Mouse (Mus musculus): ENCODE results near the gene Zfp57. TPM values are rescaled to one million over a fixed set of nuclear protein-coding genes. Genes with fewer than 3 reads are reported as not detected.
A peak's percentile ranks its signal among the peaks of the same experiment; 100 is the strongest.
"Not testable (repeated sequence)": the region's sequence is repeated elsewhere in the genome, so short reads cannot be mapped to it uniquely, and the experiment has no call there.

The Zfp57 gene
- polyA plus RNA-seq, 1 experiment from 2014 or later: 41.3 TPM

DNA sequence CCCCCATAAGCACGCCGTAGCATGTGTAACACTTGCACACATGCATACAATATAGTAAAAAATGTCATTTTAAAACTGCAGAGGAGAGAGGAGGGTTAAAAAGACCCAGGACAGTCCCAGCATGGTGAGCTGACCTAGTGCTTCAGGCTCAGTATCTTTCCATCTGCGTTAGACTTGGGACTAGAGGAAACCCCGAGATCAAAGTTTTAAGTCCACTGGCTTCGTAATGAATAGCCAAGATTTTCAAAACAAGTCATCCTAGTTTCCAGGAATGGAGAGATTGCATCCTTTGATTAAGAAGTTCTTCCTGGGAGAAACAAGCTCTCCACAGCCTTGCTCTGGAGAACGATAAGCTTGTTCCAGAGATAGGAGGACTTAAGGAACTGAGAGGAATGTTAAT, 7.2 kb downstream of the Zfp57 start:
- Histone ChIP-seq H3K9ac (ENCODE audit: low read depth, low read length) (no peak overlapping the region), H3K27ac (ENCODE audit: low read length) (no peak overlapping the region), H3K4me3 (ENCODE audit: low read length) (no peak overlapping the region), H3K27me3 (replicated peaks; ENCODE audit: control insufficient read depth, insufficient read depth, low read length) (no peaks in the 10 kb centered on the region), H3K36me3 (ENCODE audit: control insufficient read depth, insufficient read depth, low read length) (no peaks in the 10 kb centered on the region), H3K4me2 (ENCODE audit: low read depth, low read length) (no peak overlapping the region), H3K4me1 (ENCODE audit: control insufficient read depth, insufficient read depth, low read length) (no peaks in the 10 kb centered on the region), H3K9me3 (ENCODE audit: control insufficient read depth, low read length) (no peaks in the 10 kb centered on the region)
- no peak for ATAC-seq
- WGBS: 89% methylated on average over 6 of the region's 6 CpGs

DNA sequence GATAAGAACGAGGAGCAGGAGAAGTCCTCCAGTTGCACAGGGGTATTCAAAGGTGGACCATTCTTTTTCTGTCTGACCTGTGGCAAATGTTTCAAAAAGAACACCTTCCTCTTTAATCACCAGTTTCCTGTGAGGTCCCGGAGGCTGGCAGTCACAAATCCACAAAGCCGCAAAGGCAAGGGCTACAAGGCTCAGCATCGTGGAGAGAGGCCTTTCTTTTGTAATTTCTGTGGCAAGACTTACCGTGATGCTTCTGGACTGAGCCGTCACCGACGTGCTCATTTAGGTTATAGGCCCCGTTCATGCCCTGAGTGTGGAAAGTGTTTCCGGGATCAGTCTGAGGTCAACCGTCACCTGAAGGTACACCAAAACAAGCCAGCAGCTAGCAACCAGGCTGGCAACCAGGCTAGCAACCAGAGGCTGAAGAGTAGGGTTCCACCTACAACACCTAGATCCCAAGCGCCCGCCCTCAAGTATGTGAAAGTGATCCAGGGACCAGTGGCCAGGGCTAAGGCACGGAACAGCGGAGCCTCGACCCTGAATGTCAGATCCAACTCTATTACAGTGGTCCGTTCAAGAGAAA, 8.6 kb downstream of the Zfp57 start:
- Histone ChIP-seq H3K4me2 (ENCODE audit: low read depth, low read length) (no peak overlapping the region), H3K4me3 (ENCODE audit: low read length) (no peak overlapping the region), H3K4me1 (ENCODE audit: control insufficient read depth, insufficient read depth, low read length) (no peaks in the 10 kb centered on the region), H3K9me3 (ENCODE audit: control insufficient read depth, low read length) (no peaks in the 10 kb centered on the region), H3K27ac (ENCODE audit: low read length) (no peak overlapping the region), H3K27me3 (replicated peaks; ENCODE audit: control insufficient read depth, insufficient read depth, low read length) (no peaks in the 10 kb centered on the region), H3K36me3 (ENCODE audit: control insufficient read depth, insufficient read depth, low read length) (no peaks in the 10 kb centered on the region), H3K9ac (ENCODE audit: low read depth, low read length) (no peak overlapping the region)
- WGBS: 93% methylated on average over 17 of the region's 17 CpGs
- ATAC-seq: no peak

DNA sequence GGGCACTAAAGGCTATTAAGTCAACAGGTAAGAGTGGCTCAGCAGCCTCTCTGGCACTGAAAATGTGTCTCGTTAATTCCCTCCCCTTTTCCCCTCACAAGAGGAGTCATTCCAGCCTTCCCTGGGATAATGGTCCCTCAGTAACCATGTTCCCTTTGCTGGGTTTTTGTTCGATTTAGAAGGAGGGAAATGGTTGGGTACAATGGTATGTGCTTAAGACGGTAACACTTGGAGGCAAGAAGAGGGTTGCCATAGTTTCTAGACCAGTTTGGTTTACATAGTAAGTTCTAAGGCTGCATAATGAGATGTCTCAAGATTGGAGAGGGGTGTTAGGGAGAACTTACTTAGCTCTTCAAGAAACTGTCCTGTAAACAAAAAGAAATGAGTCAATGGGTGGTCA, 10.8 kb downstream of the Zfp57 start:
- no peak overlapping the region for H3K9ac ChIP-seq (ENCODE audit: low read depth, low read length)
- H3K4me3 ChIP-seq (ENCODE audit: low read length): no peak overlapping the region
- H3K36me3 ChIP-seq (ENCODE audit: control insufficient read depth, insufficient read depth, low read length): no peaks in the 10 kb centered on the region
- no peaks in the 10 kb centered on the region for H3K9me3 ChIP-seq (ENCODE audit: control insufficient read depth, low read length)
- H3K27ac ChIP-seq (ENCODE audit: low read length): no peak overlapping the region
- H3K27me3 ChIP-seq (replicated peaks; ENCODE audit: control insufficient read depth, insufficient read depth, low read length): no peaks in the 10 kb centered on the region
- WGBS: 75% methylated on average over 3 of the region's 3 CpGs
- no peak overlapping the region for H3K4me2 ChIP-seq (ENCODE audit: low read depth, low read length)
- H3K4me1 ChIP-seq (ENCODE audit: control insufficient read depth, insufficient read depth, low read length): no peaks in the 10 kb centered on the region
- ATAC-seq: no peak

DNA sequence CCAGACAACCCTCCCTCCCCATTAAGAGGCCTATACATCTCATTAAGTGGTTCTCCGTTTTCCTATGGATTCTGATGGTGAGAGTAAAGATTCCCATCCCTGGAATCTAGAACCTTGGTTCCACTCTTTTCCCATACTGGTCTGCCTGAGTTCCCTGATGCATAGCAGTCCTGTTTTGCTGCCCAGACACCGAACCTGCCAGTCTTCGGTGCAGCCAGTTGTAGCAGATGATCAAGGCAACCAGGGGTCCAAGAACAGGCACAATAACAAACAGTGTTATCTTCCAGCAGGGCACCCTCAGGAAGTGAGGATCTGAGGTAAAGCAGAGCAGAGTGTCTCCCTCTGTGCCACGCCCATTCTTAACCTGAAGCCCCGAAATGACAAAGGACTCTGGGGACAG, 11.2 kb downstream of the Zfp57 start:
- H3K4me1 ChIP-seq (ENCODE audit: control insufficient read depth, insufficient read depth, low read length): no peaks in the 10 kb centered on the region
- H3K9me3 ChIP-seq (ENCODE audit: control insufficient read depth, low read length): no peaks in the 10 kb centered on the region
- no peak for ATAC-seq
- WGBS: 61% methylated on average over 5 of the region's 5 CpGs
- no peak overlapping the region for H3K9ac ChIP-seq (ENCODE audit: low read depth, low read length)
- H3K4me2 ChIP-seq (ENCODE audit: low read depth, low read length): no peak overlapping the region
- H3K27ac ChIP-seq (ENCODE audit: low read length): no peak overlapping the region
- no peak overlapping the region for H3K4me3 ChIP-seq (ENCODE audit: low read length)
- H3K27me3 ChIP-seq (replicated peaks; ENCODE audit: control insufficient read depth, insufficient read depth, low read length): no peaks in the 10 kb centered on the region
- H3K36me3 ChIP-seq (ENCODE audit: control insufficient read depth, insufficient read depth, low read length): no peaks in the 10 kb centered on the region

DNA sequence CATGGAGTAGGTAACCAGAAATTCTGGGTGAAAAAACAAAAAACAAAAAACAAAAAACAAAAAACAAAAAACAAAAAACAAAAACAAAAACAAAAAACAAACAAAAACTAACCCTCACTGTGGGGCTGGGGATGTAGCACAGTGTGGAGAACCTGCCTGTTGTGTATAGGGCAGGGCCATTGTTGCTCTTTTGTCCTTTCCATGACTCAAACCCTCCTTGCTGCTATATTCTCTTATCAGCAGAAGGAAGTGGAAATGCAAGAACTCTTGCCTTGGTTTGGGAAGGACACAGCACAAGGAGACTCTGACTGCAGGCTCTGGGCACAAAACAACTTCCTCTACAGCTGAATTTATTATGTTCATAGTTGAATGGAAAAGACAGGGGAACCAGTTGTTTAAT, 15.4 kb downstream of the Zfp57 start:
- H3K36me3 ChIP-seq (ENCODE audit: control insufficient read depth, insufficient read depth, low read length): no peaks in the 10 kb centered on the region
- peak; percentile 40; the same call in 1 of the 2 replicates for ATAC-seq

DNA sequence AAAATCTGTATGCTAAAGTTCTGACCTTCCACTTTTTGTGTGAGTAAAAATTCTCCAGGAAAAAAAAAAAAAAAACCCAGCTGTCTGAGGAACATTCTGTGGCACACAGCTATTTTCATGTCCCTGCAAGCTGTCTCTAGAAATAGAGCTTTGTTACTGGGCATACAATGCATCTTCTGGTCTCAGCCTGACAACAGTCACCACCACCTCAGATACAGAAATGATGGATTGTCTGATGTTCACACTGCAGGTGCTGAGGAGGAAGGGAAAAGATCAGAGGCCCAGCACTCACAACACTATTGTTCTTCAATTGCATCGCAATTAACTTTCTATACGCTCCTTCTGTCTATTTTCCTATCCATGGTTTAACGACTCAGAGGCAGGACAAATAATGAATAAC, 17.4 kb downstream of the Zfp57 start:
- Histone ChIP-seq H3K27ac (ENCODE audit: low read length) (no peak overlapping the region), H3K27me3 (replicated peaks; ENCODE audit: control insufficient read depth, insufficient read depth, low read length) (no peaks in the 10 kb centered on the region), H3K4me2 (ENCODE audit: low read depth, low read length) (no peak overlapping the region), H3K36me3 (ENCODE audit: control insufficient read depth, insufficient read depth, low read length) (no peaks in the 10 kb centered on the region), H3K9me3 (ENCODE audit: control insufficient read depth, low read length) (no peaks in the 10 kb centered on the region), H3K4me3 (ENCODE audit: low read length) (no peak overlapping the region), H3K9ac (ENCODE audit: low read depth, low read length) (no peak overlapping the region), H3K4me1 (ENCODE audit: control insufficient read depth, insufficient read depth, low read length) (no peaks in the 10 kb centered on the region)
- ATAC-seq: no peak
- WGBS: 73% methylated on average over 3 of the region's 3 CpGs

More for the DNA sequence above, 15.4 kb downstream of the Zfp57 start:
- Histone ChIP-seq H3K9me3 (ENCODE audit: control insufficient read depth, low read length) (no peaks in the 10 kb centered on the region), H3K4me1 (ENCODE audit: control insufficient read depth, insufficient read depth, low read length) (no peaks in the 10 kb centered on the region), H3K9ac (ENCODE audit: low read depth, low read length) (no peak overlapping the region), H3K27me3 (replicated peaks; ENCODE audit: control insufficient read depth, insufficient read depth, low read length) (no peaks in the 10 kb centered on the region), H3K4me3 (ENCODE audit: low read length) (no peak overlapping the region), H3K27ac (ENCODE audit: low read length) (no peak overlapping the region), H3K4me2 (ENCODE audit: low read depth, low read length) (no peak overlapping the region)

DNA sequence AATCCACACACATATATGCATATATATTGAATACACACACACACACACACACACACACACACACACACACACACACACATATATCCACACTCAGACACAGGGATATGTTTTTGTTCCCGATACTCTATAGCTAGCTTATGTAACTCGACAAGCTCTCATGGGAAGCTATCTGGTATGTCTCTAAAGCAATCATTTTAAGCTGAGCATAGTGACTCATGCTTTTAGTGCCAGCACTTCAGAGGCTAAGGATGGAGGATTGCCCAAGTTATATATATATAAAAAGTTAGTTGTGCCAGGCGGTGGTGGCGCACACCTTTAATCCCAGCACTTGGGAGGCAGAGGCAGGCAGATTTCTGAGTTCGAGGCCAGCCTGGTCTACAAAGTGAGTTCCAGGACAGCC, 18.3 kb downstream of the Zfp57 start:
- not testable (repeated sequence) for ATAC-seq; H3K4me3 ChIP-seq (ENCODE audit: low read length); H3K27me3 ChIP-seq (replicated peaks; ENCODE audit: control insufficient read depth, insufficient read depth, low read length); H3K36me3 ChIP-seq (ENCODE audit: control insufficient read depth, insufficient read depth, low read length); H3K4me2 ChIP-seq (ENCODE audit: low read depth, low read length); H3K27ac ChIP-seq (ENCODE audit: low read length); H3K4me1 ChIP-seq (ENCODE audit: control insufficient read depth, insufficient read depth, low read length); H3K9ac ChIP-seq (ENCODE audit: low read depth, low read length); H3K9me3 ChIP-seq (ENCODE audit: control insufficient read depth, low read length)
- 89% methylated on average over 5 of the region's 5 CpGs for WGBS

DNA sequence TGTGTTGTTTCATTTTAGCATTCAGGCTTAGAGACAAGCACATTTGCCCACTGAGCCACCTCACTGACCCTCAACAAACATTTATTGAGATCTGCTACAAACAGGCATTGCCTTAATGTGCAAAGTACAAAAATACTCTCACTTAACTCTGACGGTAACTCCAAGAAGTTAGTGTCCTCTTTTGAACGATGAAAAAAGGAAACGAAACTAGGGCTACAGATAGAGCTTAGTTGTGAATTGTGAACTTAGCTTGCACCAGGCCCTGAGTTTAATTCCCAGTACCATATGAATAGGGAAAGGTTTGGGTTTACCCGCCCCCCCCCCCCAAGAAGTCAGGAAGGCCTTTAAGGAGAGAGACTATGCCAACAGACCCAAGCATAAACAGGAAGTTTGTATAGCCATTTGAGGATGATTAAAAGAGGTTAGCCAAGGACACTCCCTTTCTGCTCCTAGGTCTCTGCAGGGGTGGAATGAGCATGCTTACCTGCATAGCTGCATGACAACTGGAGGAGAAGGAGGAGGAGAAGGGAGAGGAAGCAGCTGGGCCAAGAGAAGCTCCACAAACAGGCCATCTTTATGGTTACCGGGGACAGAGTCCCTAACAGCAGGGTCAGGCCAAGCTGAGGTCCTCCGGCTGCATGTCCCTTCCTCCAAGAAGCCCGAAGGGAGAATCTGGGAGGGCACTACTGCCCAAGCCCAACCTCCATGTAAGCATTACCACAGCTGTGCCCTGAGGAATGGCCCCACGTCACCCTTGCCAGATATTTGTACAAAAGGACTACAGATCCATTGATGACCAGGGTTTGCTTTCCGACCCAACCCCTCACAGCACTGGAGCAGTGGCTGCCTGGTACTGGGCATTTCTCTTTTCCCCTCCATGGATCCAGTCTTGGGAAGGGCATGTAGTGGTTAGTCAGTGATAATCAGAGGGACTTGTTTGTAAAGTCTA, 21.9 kb downstream of the Zfp57 start, which contains the start of gene Mog:
Mog (minus strand) TSS at position 771 of the 949 bp plus-strand sequence.
- no peak within 1 kb of the TSS for H3K4me2 ChIP-seq (ENCODE audit: low read depth, low read length)
- no peak within 1 kb of the TSS for H3K27ac ChIP-seq (ENCODE audit: low read length)
- WGBS: 77% methylated on average over 9 of the region's 9 CpGs
- H3K27me3 ChIP-seq (replicated peaks; ENCODE audit: control insufficient read depth, insufficient read depth, low read length): no peaks in the 10 kb centered on the region
- ATAC-seq: no peak
- H3K4me3 ChIP-seq (ENCODE audit: low read length): no peak within 1 kb of the TSS
- H3K9ac ChIP-seq (ENCODE audit: low read depth, low read length): no peak within 1 kb of the TSS
- no peaks in the 10 kb centered on the region for H3K9me3 ChIP-seq (ENCODE audit: control insufficient read depth, low read length)
- H3K4me1 ChIP-seq (ENCODE audit: control insufficient read depth, insufficient read depth, low read length): no peaks in the 10 kb centered on the region
- no peaks in the 10 kb centered on the region for H3K36me3 ChIP-seq (ENCODE audit: control insufficient read depth, insufficient read depth, low read length)

DNA sequence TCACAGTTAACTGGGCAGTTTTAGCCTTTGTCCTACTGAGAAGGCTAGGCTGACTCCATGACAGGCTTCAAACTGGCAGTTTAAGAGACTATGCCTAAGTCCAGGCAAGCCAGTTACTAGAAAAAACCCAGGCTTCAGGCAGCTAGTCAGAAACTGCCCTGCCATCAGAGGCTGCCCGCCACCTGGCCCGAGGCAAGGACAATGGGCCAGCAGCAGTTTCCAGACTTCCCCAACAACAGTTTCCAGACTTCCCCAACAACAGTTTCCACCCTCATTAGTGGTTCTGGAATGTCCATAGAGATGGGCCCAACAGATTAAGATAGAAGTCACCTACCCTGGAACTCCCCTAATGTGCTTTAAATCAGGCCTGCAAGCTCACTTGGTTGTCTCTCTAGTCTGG, 25.5 kb downstream of the Zfp57 start:
- no peak for ATAC-seq
- Histone ChIP-seq H3K4me2 (ENCODE audit: low read depth, low read length) (no peak overlapping the region), H3K9me3 (ENCODE audit: control insufficient read depth, low read length) (no peaks in the 10 kb centered on the region), H3K9ac (ENCODE audit: low read depth, low read length) (no peak overlapping the region), H3K27me3 (replicated peaks; ENCODE audit: control insufficient read depth, insufficient read depth, low read length) (no peaks in the 10 kb centered on the region), H3K4me3 (ENCODE audit: low read length) (no peak overlapping the region), H3K27ac (ENCODE audit: low read length) (no peak overlapping the region), H3K4me1 (ENCODE audit: control insufficient read depth, insufficient read depth, low read length) (no peaks in the 10 kb centered on the region), H3K36me3 (ENCODE audit: control insufficient read depth, insufficient read depth, low read length) (no peaks in the 10 kb centered on the region)
- 90% methylated on average over 2 of the region's 2 CpGs for WGBS
